Mouse (Mus musculus) right cerebral cortex, postnatal 25 days (tissue): ENCODE measurements around the gene Cobl.

Experiments used
- DNase-seq: peaks from one replicate; pipeline ENCODE4 v3.0.0; 2022

Gene Cobl

GRCm38 (mm10) chr11:12208574-12208973, 256.2 kb downstream of the Cobl start:
- no peak for DNase-seq

- no peak for DNase-seq
Observed at GRCm38 (mm10) chr11:12205201-12206161, 259.3 kb downstream of the Cobl start.

GRCm38 (mm10) chr11:12199441-12199840, 265.3 kb downstream of the Cobl start:
- no peak for DNase-seq

GRCm38 (mm10) chr11:12198700-12199349, 265.9 kb downstream of the Cobl start:
- DNase-seq: no peak

GRCm38 (mm10) chr11:12198017-12198416, 266.7 kb downstream of the Cobl start:
- DNase-seq: no peak

- DNase-seq: no peak
Observed at GRCm38 (mm10) chr11:12197542-12197941, 267.2 kb downstream of the Cobl start.

- no peak for DNase-seq
Observed at GRCm38 (mm10) chr11:12195390-12195789, 269.4 kb downstream of the Cobl start.

- DNase-seq: no peak
Observed at GRCm38 (mm10) chr11:12193369-12193768, 271.4 kb downstream of the Cobl start.

GRCm38 (mm10) chr11:12191386-12191785, 273.4 kb downstream of the Cobl start:
- DNase-seq: no peak

- no peak for DNase-seq
Observed at GRCm38 (mm10) chr11:12190417-12190816, 274.3 kb downstream of the Cobl start.
